Mouse (Mus musculus): ENCODE results near the gene Olfr748. TPM values are rescaled to one million over a fixed set of nuclear protein-coding genes. Genes with fewer than 3 reads are reported as not detected.
"Not testable (repeated sequence)": the region's sequence is repeated elsewhere in the genome, so short reads cannot be mapped to it uniquely, and the experiment has no call there.

Olfr748 gene
- polyA plus RNA-seq (2014; fragmentation: Nextera tagmentation; extraction: Ambion mirVana): not detected in 2 replicates

DNA sequence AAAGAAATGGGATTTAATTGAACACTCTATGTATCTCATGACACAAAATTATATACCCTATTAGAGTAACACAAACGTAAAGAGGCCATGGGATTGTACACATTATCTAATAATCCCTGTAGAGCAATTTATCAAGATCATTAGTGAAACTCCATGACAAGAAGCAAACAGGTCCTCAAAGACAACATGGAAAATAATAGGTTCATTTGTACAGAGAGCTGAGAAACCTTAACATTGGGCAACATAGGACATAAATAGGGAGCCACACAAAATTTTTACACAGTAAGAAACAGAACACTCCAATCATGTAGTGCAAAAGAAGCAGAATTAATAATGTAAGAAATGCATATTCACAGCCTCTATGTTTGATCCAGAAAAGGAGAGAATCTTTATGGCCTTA lies at the start of gene Olfr748:
Gene Olfr748 (plus strand): TSS at position 301 of the 400 bp plus-strand sequence.
- H3K4me3 ChIP-seq (ENCODE audit: low read depth, low read length): no peak within 1 kb of the TSS
- H3K36me3 ChIP-seq (ENCODE audit: control insufficient read depth, insufficient read depth, low read length): no peaks in the 10 kb centered on the region
- H3K27me3 ChIP-seq (ENCODE audit: control insufficient read depth, insufficient read depth, low read length): no peaks in the 10 kb centered on the region
- no peak within 1 kb of the TSS for H3K9ac ChIP-seq (replicated peaks; ENCODE audit: low read depth, low read length)
- H3K27ac ChIP-seq (ENCODE audit: low read length): no peak within 1 kb of the TSS
- no peak for ATAC-seq (ENCODE audit: insufficient number of reproducible peaks, insufficient read depth, low FRiP score, low read depth)
- H3K4me1 ChIP-seq (ENCODE audit: control insufficient read depth, insufficient read depth, low read length): no peaks in the 10 kb centered on the region
- WGBS: 61% methylated on average over 1 of the region's 1 CpGs
- H3K9me3 ChIP-seq (ENCODE audit: control insufficient read depth, low read depth, low read length): no peaks in the 10 kb centered on the region
- no peak within 1 kb of the TSS for H3K4me2 ChIP-seq (replicated peaks; ENCODE audit: low read depth, low read length)

- H3K9me3 ChIP-seq (ENCODE audit: control insufficient read depth, low read depth, low read length): no peaks in the 10 kb centered on the region
- H3K27ac ChIP-seq (ENCODE audit: low read length): no peak within 1 kb of the TSS
- no peak for ATAC-seq (ENCODE audit: insufficient number of reproducible peaks, insufficient read depth, low FRiP score, low read depth)
- no peak within 1 kb of the TSS for H3K4me2 ChIP-seq (replicated peaks; ENCODE audit: low read depth, low read length)
- WGBS: 92% methylated on average over 3 of the region's 3 CpGs
- no peaks in the 10 kb centered on the region for H3K27me3 ChIP-seq (ENCODE audit: control insufficient read depth, insufficient read depth, low read length)
- H3K9ac ChIP-seq (replicated peaks; ENCODE audit: low read depth, low read length): no peak within 1 kb of the TSS
- no peaks in the 10 kb centered on the region for H3K36me3 ChIP-seq (ENCODE audit: control insufficient read depth, insufficient read depth, low read length)
- no peak within 1 kb of the TSS for H3K4me3 ChIP-seq (ENCODE audit: low read depth, low read length)
- H3K4me1 ChIP-seq (ENCODE audit: control insufficient read depth, insufficient read depth, low read length): no peaks in the 10 kb centered on the region
Observed at GRCm38 (mm10) chr14:50693106-50693505, 14.1 kb upstream of the Olfr748 start, which contains the start of gene Olfr747. Gene Olfr747, minus strand, starts transcription at chr14:50693206.

DNA sequence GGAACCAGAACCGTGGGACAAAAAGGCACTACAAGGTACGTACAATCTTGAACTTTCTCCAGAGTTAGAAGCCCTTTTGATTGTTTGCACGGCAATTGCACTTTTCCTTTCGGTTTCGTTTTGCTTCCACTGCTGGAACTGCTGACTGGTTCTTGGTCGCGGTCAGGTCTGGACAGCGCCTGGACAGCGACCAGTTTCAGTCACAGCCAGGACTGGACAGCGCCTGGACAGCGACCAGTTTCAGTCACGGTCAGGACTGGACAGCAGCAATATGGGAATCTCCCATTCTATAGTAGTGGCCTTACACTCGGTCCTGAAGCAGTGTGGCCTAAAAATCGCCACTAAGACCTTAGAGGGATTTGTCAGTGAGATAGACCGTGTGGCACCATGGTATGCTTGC lies 12.7 kb downstream of the Olfr748 start:
- not testable (repeated sequence) for H3K27ac ChIP-seq (ENCODE audit: low read length); H3K9me3 ChIP-seq (ENCODE audit: control insufficient read depth, low read depth, low read length); ATAC-seq (ENCODE audit: insufficient number of reproducible peaks, insufficient read depth, low FRiP score, low read depth); H3K4me1 ChIP-seq (ENCODE audit: control insufficient read depth, insufficient read depth, low read length); H3K9ac ChIP-seq (replicated peaks; ENCODE audit: low read depth, low read length); H3K27me3 ChIP-seq (ENCODE audit: control insufficient read depth, insufficient read depth, low read length); H3K36me3 ChIP-seq (ENCODE audit: control insufficient read depth, insufficient read depth, low read length); H3K4me2 ChIP-seq (replicated peaks; ENCODE audit: low read depth, low read length); H3K4me3 ChIP-seq (ENCODE audit: low read depth, low read length)
- 90% methylated on average over 15 of the region's 15 CpGs for WGBS

DNA sequence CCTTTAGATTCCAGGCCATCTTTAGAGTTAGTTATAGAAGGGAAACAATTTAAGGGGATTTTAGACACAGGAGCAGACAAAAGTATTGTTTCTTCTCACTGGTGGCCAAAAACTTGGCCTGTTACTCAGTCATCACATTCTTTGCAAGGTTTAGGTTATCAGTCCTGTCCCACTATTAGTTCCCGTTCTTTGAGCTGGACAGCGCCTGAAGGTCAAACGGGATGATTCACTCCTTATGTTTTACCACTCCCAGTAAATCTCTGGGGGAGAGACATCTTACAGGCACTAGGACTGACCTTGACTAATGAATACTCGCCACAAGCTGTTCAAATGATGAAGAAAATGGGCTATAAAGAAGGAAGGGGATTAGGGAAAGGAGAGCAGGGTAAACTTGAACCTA lies 15.2 kb downstream of the Olfr748 start:
- H3K9me3 ChIP-seq (ENCODE audit: control insufficient read depth, low read depth, low read length); H3K4me1 ChIP-seq (ENCODE audit: control insufficient read depth, insufficient read depth, low read length); H3K27me3 ChIP-seq (ENCODE audit: control insufficient read depth, insufficient read depth, low read length); H3K4me2 ChIP-seq (replicated peaks; ENCODE audit: low read depth, low read length); ATAC-seq (ENCODE audit: insufficient number of reproducible peaks, insufficient read depth, low FRiP score, low read depth); H3K4me3 ChIP-seq (ENCODE audit: low read depth, low read length); H3K27ac ChIP-seq (ENCODE audit: low read length); H3K36me3 ChIP-seq (ENCODE audit: control insufficient read depth, insufficient read depth, low read length); H3K9ac ChIP-seq (replicated peaks; ENCODE audit: low read depth, low read length): not testable (repeated sequence)
- WGBS: 88% methylated on average over 3 of the region's 4 CpGs

- Histone ChIP-seq H3K4me1 (ENCODE audit: control insufficient read depth, insufficient read depth, low read length) (no peaks in the 10 kb centered on the region), H3K9me3 (ENCODE audit: control insufficient read depth, low read depth, low read length) (no peaks in the 10 kb centered on the region), H3K27ac (ENCODE audit: low read length) (no peak overlapping the region), H3K36me3 (ENCODE audit: control insufficient read depth, insufficient read depth, low read length) (no peaks in the 10 kb centered on the region), H3K27me3 (ENCODE audit: control insufficient read depth, insufficient read depth, low read length) (no peaks in the 10 kb centered on the region), H3K4me3 (ENCODE audit: low read depth, low read length) (no peak overlapping the region), H3K9ac (replicated peaks; ENCODE audit: low read depth, low read length) (no peak overlapping the region), H3K4me2 (replicated peaks; ENCODE audit: low read depth, low read length) (no peak overlapping the region)
- ATAC-seq (ENCODE audit: insufficient number of reproducible peaks, insufficient read depth, low FRiP score, low read depth): no peak
- WGBS: 78% methylated on average over 2 of the region's 2 CpGs
Observed at GRCm38 (mm10) chr14:50740334-50740733, 33.2 kb downstream of the Olfr748 start.

- no peak for ATAC-seq (ENCODE audit: insufficient number of reproducible peaks, insufficient read depth, low FRiP score, low read depth)
- 67% methylated on average over 2 of the region's 2 CpGs for WGBS
Observed at GRCm38 (mm10) chr14:50741584-50741983, 34.4 kb downstream of the Olfr748 start.

DNA sequence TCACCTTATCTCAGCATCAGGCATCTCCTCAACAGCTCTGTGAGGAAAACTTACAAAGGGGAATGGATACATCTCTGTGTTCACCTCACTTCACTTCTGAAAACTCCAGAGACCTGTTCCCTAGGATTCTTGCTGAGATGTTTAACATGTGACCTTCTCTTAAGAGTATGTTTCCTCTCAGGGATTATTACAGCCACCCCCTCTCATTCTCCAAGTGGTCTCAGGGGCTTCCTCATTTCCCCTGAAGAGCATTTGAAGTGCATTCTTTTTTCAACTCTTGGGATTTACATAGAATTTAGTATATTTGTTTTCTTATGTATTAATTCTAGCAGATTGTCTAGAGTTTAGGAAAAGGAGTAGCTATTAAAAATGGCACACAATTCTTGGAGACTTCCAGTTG lies 37.8 kb downstream of the Olfr748 start, which contains the start of gene Olfr749:
Gene Olfr749 (minus strand): TSS at position 101 of the 400 bp plus-strand sequence.
- H3K27me3 ChIP-seq (ENCODE audit: control insufficient read depth, insufficient read depth, low read length): no peaks in the 10 kb centered on the region
- no peak within 1 kb of the TSS for H3K27ac ChIP-seq (ENCODE audit: low read length)
- no peak within 1 kb of the TSS for H3K9ac ChIP-seq (replicated peaks; ENCODE audit: low read depth, low read length)
- H3K9me3 ChIP-seq (ENCODE audit: control insufficient read depth, low read depth, low read length): no peaks in the 10 kb centered on the region
- ATAC-seq (ENCODE audit: insufficient number of reproducible peaks, insufficient read depth, low FRiP score, low read depth): no peak
- H3K4me1 ChIP-seq (ENCODE audit: control insufficient read depth, insufficient read depth, low read length): no peaks in the 10 kb centered on the region
- H3K4me3 ChIP-seq (ENCODE audit: low read depth, low read length): no peak within 1 kb of the TSS
- no peak within 1 kb of the TSS for H3K4me2 ChIP-seq (replicated peaks; ENCODE audit: low read depth, low read length)
- no peaks in the 10 kb centered on the region for H3K36me3 ChIP-seq (ENCODE audit: control insufficient read depth, insufficient read depth, low read length)

More at GRCm38 (mm10) chr14:50741584-50741983, 34.4 kb downstream of the Olfr748 start:
- Histone ChIP-seq H3K27me3 (ENCODE audit: control insufficient read depth, insufficient read depth, low read length) (no peaks in the 10 kb centered on the region), H3K4me2 (replicated peaks; ENCODE audit: low read depth, low read length) (no peak overlapping the region), H3K4me1 (ENCODE audit: control insufficient read depth, insufficient read depth, low read length) (no peaks in the 10 kb centered on the region), H3K4me3 (ENCODE audit: low read depth, low read length) (no peak overlapping the region), H3K27ac (ENCODE audit: low read length) (no peak overlapping the region), H3K9ac (replicated peaks; ENCODE audit: low read depth, low read length) (no peak overlapping the region), H3K9me3 (ENCODE audit: control insufficient read depth, low read depth, low read length) (no peaks in the 10 kb centered on the region), H3K36me3 (ENCODE audit: control insufficient read depth, insufficient read depth, low read length) (no peaks in the 10 kb centered on the region)

DNA sequence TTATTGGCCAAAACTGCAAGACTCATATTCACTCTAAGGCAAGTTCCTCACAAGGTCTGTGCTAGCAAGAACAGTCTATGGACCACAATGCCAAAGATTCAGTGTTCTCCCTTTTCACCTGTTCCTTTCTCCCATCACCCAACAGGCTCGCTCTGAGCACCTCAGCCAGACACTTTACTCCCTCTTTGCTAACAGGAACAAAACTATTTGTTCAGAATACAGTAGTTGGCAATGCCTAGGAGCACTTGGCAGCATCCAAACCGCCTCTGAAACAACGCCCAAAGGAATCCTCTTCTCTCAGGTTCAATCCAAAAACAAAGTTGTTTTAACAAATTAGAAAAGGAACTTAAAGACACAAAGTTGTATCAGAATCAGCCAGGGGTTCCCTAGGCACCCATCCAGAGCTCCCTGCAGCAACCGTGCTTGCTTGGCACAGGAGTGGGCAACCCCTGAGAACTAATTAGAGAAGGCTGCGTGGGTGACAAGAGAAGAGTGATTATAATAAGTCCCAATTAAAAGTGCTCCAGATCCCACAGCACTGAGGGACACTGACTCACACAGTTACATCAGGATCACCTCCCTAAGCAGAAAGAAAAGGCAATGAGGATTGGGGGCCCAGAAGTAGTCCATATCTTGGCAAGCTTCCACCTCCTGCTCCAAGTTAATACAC lies 51.4 kb downstream of the Olfr748 start:
- Histone ChIP-seq H3K36me3 (ENCODE audit: control insufficient read depth, insufficient read depth, low read length) (no peaks in the 10 kb centered on the region), H3K27ac (ENCODE audit: low read length) (no peak overlapping the region), H3K27me3 (ENCODE audit: control insufficient read depth, insufficient read depth, low read length) (no peaks in the 10 kb centered on the region), H3K9me3 (ENCODE audit: control insufficient read depth, low read depth, low read length) (no peaks in the 10 kb centered on the region), H3K4me2 (replicated peaks; ENCODE audit: low read depth, low read length) (no peak overlapping the region), H3K4me3 (ENCODE audit: low read depth, low read length) (no peak overlapping the region), H3K9ac (replicated peaks; ENCODE audit: low read depth, low read length) (no peak overlapping the region), H3K4me1 (ENCODE audit: control insufficient read depth, insufficient read depth, low read length) (no peaks in the 10 kb centered on the region)
- WGBS: 76% methylated on average over 5 of the region's 5 CpGs
- no peak for ATAC-seq (ENCODE audit: insufficient number of reproducible peaks, insufficient read depth, low FRiP score, low read depth)

All from stomach, embryonic 14.5 days (tissue).